Mouse (Mus musculus) erythroid progenitor cell, adult 5-6 weeks (primary cell): ENCODE data around the gene Ube2n. TPM values are rescaled to one million over a fixed set of nuclear protein-coding genes. Genes with fewer than 3 reads are reported as not detected.

Source experiments
- ATAC-seq: replicated peaks from 2 replicates; pipeline ENCODE4 v1.8.0; 2016; ENCODE audit warnings: moderate number of reproducible peaks, mild to moderate bottlenecking, moderate TSS enrichment, inconsistent platforms; ENCODE audit not compliant: poor library complexity, low FRiP score, severe bottlenecking
- total RNA-seq, 2 experiments: library from RNA; stranded (forward) in 1 of 2; stranded (reverse) in 1 of 2; fragments of 150-400 nt in 1 of 2; fragments of 186-747, 209-891 nt in 1 of 2; gene quantifications; 2 replicates each; pipeline versions ENCODE4 v1.2.3 to v1.2.4; 2015 to 2017; ENCODE audit warnings: low replicate concordance in 2 of 2

Gene Ube2n
- total RNA-seq (2015; ENCODE audit: low replicate concordance) (183 and 257 TPM in 2 replicates), total RNA-seq (2017; ENCODE audit: low replicate concordance) (59.2 and 65.6 TPM in 2 replicates)

DNA sequence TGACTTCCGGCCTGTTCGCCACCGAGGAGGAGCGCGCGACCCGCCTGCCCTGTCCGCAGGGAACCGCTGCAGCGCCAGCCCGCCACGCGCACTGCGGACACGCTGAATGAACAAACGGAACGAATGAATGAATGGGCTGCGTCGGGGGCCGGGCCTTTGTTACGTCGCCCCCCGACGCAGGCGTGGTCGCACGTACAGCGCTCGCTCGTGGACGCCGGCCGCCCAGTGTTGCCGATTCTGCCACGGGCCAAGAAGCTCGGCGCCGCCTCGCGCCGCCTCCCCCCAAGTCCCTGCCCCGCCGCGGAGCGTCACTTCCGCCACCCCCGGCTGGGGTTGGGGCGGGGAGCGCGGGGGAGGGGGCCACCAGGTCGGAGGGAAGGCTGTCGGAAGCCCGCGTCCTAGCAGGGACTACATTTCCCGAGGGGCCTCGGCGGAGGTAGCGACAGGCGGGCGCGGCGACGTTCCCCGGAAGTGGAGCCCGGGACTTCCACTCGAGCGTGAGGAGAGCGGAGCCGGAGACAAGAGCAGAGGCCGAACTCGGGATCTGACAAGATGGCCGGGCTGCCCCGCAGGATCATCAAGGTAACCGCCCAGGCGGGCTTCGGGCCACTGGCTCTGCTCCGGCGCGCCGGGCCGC, at the start of gene Ube2n:
Ube2n (plus strand) TSS at position 490 of the 637 bp plus-strand sequence.
- ATAC-seq = peak; percentile 94

DNA sequence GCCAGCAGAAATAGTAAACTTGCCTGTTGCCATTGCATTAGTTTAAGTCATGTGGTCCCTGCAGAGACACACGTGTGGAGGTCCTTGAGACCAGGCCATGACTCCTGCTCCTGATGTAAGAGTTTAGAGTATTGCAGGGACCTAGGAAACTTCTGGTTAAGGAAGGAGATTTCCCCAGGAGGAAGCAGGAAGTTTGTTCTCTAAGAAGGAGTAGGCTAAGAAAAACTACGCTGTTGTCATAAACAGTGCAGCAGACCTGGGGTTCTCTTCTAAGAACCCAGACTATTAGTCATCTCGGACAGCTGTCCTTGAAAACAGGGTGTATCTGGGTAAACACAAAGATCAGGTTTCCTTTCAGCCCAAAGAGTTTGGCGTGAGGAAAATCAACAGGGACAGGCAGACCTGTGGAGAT, 49.5 kb upstream of the Ube2n start:
- ATAC-seq = no peak

DNA sequence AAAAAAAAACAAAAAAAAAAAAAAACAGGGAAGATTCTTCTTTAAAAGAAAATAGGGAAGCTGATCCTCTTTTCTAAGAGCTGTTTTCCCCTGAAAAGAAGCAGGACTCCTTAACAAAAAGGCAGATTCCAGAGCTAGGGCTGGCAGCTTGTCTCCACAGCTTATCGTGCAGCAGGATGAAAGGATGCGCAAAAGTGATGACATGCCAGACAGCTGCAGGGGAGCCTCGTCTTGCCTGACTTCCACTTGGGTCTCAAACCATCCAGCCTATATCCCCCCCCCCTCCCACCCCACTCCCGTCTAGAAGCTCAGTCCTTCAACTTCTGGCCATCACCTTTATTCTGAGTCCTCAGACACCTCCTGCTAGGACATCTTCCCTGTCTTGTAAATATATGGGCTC, 46.1 kb upstream of the Ube2n start:
- ATAC-seq = no peak

DNA sequence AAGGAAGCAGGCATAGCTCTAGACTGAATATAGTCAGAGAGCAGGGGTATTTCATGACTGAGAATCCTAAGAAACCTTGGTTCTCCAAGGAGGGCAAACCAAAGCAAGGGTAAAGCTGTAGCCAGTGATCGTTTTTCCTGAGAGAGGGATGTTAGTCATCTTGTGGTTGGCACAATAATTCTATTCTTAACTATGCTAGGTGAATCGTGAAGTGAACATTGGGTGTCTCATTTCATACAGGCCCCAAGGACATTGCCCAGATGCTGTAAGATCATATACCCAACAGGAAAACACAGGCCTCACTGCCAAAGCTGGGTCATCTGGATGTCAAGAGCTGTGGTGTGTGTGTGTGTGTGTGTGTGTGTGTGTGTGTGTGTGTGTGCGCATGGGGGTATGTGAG, 43.8 kb upstream of the Ube2n start:
- ATAC-seq = no peak

DNA sequence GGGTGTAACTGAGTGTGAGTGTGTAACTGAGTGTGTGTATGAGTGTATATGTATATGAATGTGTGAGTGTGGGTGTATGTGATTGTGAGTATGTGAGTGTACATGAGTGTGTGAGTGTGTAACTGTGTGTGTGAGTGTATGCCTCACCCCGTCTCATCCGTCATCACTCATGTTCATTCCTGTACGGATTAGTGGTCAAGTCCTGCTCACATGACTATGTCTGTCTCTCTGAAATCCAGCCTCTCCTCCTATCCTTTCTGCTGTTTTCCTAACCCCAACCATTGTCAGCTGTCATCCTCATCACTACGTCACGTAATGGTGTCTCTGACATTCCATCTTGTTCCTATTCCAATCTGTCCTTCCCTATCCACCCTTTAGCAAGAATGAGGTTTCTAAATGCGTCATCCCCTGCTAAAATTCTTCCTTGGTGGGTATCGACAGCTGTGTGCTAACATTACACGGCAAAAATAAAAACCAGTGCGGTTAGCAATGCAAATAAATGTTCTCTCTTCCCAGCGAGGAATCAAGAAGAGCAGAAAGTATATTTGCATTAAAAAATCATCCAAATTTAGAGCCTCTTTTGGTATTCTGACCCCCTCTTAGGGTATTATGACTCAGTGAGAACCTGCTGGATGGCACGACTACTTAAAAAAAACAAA, 42.9 kb upstream of the Ube2n start:
- ATAC-seq = no peak

DNA sequence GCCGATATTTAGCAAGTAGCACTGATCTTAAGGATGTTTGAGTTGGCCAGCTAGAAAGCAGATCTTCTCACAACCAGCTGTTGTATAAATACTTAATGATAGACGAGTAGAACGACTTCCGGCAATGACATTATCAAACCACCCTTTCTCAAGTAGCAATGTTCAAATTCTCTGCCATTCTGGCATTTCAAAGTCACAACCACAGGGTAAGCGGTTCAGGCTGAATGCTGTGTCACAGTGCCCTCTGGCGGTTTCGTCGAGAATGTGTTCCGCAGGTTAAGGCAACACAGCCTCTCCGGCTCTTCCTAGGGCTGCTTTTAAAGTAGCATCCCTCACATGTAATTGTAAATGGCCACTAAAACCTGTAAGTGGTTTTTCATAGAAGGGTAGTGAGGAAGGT, 39.0 kb upstream of the Ube2n start:
- 0 out of 2 replicates have a peak, but pooled peaks have one; percentile 63 for ATAC-seq

DNA sequence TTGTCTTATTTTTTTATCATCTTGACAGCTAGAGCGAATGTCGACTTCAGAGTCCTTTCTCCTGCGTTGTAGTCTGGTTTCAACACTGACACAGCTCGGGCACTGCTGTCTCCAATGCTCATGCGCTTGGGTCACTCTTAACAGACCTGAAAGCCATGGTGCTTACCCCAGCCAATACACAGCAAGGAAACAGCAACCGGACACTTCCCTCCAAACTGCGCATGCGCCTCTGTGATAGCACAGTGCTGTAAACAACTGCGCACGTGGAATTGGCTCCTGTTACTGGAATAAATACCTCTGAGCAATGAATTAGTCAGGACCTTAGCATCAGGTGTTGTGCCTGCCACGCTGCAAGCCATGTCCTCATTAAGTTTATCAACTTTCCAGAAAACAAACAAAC, 37.4 kb upstream of the Ube2n start:
- no peak for ATAC-seq

DNA sequence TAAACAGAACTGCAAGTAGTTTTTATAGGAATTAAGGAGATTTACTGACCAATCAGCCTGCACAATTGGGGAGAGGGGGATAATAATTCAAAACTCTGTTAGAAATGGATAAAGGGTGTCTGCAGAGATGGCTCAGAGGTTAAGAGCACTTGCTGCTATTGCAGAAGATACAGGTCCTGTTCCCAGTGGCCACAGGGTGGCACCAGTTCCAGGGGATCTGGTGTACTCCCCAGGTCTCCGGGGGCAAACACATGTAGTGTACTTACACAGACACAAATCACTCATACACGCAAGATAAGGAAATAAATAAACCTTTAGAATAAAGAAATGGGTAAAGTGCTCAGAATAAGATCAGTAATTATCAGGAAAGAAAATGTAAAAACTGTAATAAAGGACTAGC, 25.3 kb upstream of the Ube2n start:
- ATAC-seq = no peak

DNA sequence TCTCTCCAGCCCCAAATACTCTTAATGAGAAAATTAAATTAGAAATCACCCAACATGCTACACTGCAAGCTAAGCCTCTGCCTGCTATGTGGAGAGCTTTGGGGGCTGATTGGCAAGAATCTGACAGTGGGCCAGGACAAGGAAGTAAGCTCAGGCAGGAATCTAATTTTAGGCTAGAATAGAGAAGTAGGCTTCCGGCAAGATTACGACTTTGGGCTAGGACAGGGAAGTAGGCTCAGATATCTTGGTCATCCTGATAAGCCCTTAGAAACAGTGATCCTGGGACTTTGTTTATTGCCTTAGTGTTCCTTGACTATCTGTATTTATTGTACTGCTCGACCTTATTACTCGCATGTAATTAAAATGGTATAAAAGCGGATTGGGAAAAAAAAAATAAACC, 20.7 kb upstream of the Ube2n start:
- ATAC-seq = no peak

DNA sequence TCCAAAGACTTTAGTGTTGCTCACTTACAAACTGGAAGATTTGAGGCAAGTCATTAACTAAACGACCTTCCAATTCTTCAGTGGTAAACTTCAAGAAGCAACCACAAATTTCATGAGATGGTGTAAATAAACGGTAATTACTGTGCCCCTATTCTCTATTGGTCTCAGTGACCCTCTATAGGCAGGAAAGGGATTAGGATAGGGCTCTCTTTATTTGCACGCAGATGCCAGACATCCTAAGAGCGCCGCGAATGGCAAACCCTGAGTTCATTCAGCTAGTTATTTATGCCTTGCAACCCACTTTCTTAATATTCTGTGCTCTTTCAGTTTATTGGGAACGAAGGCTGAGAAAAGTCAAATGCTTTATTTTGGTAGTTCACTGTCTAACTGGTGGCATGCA, 13.9 kb upstream of the Ube2n start:
- ATAC-seq = no peak

DNA sequence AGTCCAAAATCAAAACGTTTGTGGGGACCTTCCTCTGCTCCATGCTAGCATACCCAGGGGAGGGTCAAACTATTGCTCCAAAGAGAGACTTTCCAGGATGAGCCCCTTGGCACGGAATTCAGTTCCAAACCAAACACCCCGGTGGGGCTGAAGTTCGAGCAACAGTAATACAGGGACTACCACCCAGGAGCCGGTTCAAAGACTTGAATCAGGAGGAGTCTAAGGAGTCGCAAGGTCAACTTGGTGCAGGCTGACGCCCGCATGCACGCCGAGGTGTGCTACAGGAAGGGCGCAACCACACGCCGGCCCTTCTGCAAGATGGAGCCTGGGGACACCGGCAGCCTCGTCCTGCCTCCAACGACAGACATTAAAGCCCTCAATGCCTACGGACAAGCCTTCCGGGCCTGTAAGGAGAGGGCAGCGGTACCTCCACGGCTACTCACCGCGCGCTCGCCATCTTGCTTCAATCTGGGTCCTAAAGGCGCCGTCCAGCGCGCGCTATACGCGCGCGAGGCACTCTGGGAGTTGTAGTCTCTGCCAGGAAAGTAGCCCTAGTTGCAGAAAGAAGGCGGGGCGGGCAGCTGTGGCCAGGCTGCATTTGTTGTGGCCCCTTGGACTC, 13.4 kb upstream of the Ube2n start, which contains the start of gene Mrpl42:
Mrpl42 (minus strand) TSS at position 478 of the 619 bp plus-strand sequence.
- peak; percentile 100 for ATAC-seq

DNA sequence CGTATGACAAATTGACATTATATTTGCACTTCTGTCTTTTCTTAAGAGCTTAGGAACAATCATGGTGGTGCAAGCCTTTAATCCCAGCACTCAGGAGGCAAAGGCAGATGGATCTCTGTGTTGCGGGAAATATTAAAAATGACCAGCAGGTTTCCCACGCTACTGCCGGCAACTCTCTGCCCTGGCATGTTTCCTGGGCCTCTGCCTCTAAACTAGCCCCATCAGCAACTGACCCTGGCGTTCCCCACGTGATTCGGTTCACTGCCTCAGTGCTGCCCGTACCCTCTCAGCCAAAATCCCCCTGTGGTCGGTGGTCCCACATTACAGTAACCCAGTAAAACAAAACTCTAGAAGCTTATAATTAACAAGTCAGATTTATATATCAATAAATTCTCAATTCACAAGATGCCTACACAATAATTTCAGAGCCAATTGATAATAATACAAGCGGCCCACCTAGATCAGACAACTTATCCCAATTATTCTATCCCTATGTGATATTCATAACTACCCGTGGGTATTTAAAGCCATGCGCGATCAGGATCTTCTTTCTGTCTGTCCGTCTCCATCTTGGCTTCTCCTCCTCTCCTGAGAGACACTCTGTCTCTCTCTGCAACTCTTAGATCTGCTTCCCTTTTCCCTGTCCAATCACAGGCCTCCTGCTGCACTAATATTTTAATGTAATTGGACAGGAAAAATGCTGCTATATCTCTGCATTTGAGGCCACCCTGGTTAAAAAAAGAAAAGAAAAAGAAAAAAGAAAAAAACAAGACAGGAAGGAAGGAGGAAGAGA, 11.3 kb upstream of the Ube2n start:
- ATAC-seq = no peak

DNA sequence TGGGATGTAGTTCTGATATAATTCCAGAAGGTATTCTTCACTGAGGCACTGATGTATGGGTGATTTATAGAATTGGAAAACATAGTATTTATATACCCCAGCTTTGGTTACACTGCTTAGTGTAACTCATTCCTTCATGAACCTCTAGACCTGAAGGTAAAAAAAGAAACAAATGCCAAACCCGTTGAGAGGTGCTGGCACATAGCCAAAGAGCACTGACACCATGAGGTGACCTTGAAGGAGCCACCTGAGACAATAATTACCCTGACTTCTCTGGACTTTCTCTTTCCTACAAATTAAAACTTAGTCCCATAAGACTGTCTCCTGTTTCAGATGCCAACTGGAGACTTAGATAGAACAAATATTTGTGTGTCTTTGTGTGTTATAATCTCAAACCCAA, 10.6 kb upstream of the Ube2n start:
- ATAC-seq = no peak

DNA sequence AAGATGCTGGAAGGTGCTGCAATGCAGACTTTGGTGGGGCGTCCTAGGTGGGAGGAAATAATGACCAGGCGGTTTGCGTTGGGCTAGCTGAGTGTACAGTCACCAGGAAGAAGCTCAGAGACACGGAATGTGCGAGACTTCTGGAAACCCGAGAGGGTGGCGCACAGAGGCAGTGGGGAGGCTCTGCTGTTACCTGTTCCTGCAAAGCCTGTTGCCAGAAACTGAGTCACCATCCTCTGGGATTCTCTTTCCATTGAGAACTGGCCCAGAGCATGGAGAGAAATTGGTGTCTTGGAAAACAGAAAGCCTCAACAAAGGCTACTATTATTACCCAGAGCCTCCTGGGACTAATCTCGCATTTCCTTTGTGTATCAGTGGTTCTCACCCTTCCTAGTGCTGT, 6.8 kb upstream of the Ube2n start:
- ATAC-seq = no peak

DNA sequence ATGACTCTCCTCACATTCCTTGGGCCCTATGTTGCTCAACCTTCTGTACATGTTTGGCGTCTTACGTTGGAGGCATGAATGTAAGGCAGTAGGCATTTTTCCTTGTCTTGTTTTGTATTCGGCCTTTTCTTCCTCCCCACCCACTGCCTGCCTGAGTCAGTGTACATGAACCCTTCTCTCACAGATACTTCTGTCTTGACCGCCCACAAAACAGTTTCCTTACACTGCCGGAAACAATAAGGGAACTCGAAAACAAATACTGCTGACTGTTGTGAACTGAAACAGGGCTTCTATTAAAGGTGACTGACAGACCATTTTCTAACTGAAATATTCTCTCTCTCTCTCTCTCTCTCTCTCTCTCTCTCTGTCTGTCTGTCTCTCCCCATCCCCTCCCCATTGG, 6.2 kb upstream of the Ube2n start:
- no peak for ATAC-seq

DNA sequence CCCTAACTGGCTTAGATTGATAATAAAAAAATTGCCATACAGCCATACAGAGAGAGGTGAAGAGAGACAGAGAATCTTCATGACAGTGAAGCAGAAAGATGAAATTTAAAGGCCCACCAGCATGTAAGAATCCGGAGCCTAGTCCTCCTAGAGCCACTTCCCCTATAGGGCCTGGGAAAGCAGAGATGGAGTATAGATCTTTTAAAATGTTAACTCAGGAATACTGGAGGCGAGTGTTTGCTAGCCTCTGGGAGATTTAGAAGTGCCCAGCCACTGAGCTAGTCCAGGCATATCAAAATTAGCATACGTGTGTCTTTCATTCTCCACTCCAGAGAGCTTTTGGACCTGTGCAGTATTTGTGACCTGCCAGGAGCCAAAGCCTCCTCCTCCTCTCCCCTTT, 5.7 kb upstream of the Ube2n start:
- no peak for ATAC-seq

DNA sequence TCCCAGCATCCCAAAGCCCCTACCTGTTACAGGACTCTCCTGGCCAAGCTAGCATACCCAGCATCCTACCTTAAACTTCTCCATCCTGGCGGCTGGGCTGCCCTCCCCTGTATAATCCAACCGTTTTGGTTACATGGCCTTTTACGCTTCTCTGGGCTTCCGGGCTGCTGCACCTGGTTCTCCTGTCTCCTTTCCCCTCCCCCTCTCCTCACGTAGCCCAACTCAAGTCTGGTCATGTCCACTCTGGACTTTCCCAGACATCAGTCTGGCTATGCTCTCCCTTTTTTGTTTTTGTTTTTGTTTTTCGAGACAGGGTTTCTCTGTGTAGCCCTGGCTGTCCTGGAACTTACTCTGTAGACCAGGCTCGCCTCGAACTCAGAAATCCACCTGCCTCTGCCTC, 2.3 kb upstream of the Ube2n start:
- no peak for ATAC-seq

DNA sequence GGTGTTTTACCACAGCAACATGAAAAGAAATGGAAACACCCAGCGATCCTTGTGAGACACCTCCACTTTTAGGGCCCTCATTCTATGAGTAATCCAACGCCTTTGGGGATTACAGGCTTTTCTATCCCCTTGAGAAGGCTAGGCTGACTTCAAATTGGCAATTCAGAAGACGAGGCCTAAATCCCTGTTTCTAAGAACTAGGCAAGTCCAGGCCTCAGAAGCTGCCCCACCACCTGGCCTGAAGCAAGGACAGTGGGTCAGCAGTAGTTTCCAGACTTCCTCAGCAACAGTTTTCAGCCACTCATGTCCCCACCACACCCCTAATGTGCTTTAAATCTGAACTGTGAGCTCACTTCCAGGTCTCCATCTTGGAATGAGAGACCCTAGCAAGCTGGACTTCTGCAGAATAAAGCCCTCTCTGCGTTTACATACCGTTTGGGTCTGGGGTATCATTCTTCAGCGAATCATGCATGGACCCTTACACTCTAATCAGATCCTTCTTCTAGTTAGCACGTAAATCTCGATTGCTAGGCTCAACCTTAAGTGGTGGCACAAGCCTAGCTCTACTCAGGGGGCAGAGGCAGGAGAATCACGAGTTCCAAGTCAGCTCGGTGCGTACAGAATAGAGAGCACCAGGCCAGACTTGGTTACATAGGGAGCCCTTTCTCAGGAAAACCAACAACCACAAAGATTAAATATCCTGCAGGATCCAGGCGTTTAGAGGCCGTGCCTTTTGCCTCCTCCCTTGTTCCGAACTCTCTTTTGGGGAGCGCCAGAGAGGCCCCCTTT, 983 bp upstream of the Ube2n start:
- ATAC-seq = no peak

DNA sequence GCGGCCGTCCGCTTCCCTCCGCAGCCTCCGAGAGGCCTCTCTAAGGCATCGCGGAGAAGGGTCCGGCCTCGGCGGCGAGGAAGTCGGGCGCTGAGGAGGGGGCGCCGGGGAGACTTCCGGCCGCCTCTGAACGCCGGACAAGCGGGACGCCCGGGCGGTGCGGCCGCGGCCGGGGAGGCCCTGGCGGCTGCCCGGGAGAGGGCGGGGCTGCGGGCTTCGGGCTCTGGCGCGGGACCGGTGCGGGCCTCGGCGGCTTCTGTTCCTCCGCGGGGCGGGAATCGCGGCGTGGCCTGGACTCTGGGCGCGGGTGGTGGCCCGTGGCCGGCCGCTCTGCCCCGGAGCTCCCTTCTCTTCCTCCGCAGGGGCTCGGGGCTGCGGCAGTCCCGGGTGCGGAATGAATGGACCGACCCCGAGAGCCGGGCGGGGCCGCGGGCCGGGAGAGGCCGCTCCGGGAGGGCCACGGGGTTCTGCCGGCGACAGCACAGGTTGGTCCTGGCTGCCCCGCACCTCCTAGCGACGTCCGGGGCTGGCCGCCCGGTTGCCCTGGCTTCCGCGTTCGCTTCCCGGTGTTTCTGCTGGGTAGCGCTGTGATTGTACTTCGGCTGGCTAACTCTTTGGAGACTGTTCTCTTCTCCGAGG, 467 bp downstream of the Ube2n start:
- peak; percentile 55 for ATAC-seq
